Mouse (Mus musculus) heart, embryonic 11.5 days (tissue): ENCODE data around the gene Atg4c. TPM values are rescaled to one million over a fixed set of nuclear protein-coding genes. Genes with fewer than 3 reads are reported as not detected.

ENCODE experiments used
- ATAC-seq: fragments of 200-750 bp; cut with Nextera tagmentation; replicated peaks from 2 replicates; pipeline ENCODE4 v1.8.0; 2017; ENCODE audit warnings: moderate library complexity; ENCODE audit not compliant: insufficient number of reproducible peaks, low FRiP score, low TSS enrichment
- H3K27ac ChIP-seq: fragments of 300-500 bp; sonication (generic); 2 replicates; pipeline ENCODE4 v1.5.1; 2014; ENCODE audit warnings: mild to moderate bottlenecking, low read depth, low read length
- H3K27me3 ChIP-seq: fragments of 300-500 bp; sonication (generic); 2 replicates; pipeline ENCODE4 v1.6.1; 2014; ENCODE audit warnings: mild to moderate bottlenecking, low read length, mixed read lengths; ENCODE audit not compliant: control insufficient read depth, insufficient read depth
- H3K36me3 ChIP-seq: fragments of 300-500 bp; sonication (generic); 2 replicates; pipeline ENCODE4 v1.6.1; 2014; ENCODE audit warnings: mild to moderate bottlenecking, low read length, moderate library complexity, mixed read lengths; ENCODE audit not compliant: control insufficient read depth, insufficient read depth
- H3K4me1 ChIP-seq: fragments of 300-500 bp; sonication (generic); 2 replicates; pipeline ENCODE4 v1.6.1; 2014; ENCODE audit warnings: low read length; ENCODE audit not compliant: control insufficient read depth, insufficient read depth
- H3K4me2 ChIP-seq: fragments of 300-500 bp; sonication (generic); 2 replicates; pipeline ENCODE4 v1.6.1; 2014; ENCODE audit warnings: mild to moderate bottlenecking, moderate library complexity
- H3K4me3 ChIP-seq: fragments of 300-500 bp; sonication (generic); 2 replicates; pipeline ENCODE4 v1.5.1; 2014; ENCODE audit warnings: low read depth, low read length
- H3K9ac ChIP-seq: fragments of 300-500 bp; sonication (generic); 2 replicates; pipeline ENCODE4 v1.6.1; 2014; ENCODE audit warnings: mild to moderate bottlenecking, low read depth, low read length, moderate library complexity
- H3K9me3 ChIP-seq: fragments of 300-500 bp; sonication (generic); replicated peaks from 2 replicates; pipeline ENCODE4 v1.6.1; 2016; ENCODE audit warnings: low read length; ENCODE audit not compliant: control insufficient read depth
- WGBS: fragments of 180-500 bp; shearing (Covaris S2); extraction: QIAGEN DNeasy Blood & Tissue Kit; methylation state at CpG from one replicate; pipeline ENCODE4 v1.1.7; 2014; ENCODE audit not compliant: insufficient replicate concordance; 5-methylcytosine and 5-hydroxymethylcytosine counted together
- polyA plus RNA-seq: library from polyadenylated mRNA; unstranded; fragments of >200 nt; fragmentation: Nextera tagmentation; extraction: Ambion mirVana; gene quantifications from 2 replicates; pipeline ENCODE4 v1.2.1, GENCODE M21; 2014

Gene Atg4c
- polyA plus RNA-seq, 1 experiment from 2014 or later = 11.0 TPM

DNA sequence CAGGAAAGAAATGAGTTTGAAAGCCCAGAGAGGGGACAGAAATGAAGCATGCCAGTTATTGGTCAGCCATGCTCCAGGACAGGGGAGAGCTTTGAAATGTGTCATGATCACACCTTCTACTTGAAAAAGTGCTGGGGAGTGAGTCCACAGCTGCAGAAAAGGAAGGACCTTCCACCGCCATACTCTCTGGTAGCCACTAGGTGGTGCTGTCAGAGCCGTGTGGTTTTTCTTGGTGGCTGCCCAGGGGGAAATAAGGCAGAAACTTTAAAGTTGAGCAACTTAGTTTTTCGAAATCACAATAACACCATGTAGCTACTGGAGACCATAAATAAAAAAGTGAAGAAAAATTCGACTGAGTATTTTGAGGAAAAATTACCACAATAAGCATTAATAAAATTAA, 104.9 kb downstream of the Atg4c start:
- H3K27ac ChIP-seq = no peak overlapping the region
- no peak overlapping the region for H3K4me3 ChIP-seq
- H3K9me3 ChIP-seq = no peaks in the 10 kb centered on the region
- H3K9ac ChIP-seq = no peak overlapping the region
- H3K4me1 ChIP-seq = no peaks in the 10 kb centered on the region
- no peaks in the 10 kb centered on the region for H3K27me3 ChIP-seq
- no peak overlapping the region for H3K4me2 ChIP-seq
- H3K36me3 ChIP-seq = no peaks in the 10 kb centered on the region
- no peak for ATAC-seq
- 16% methylated on average over 4 of the region's 4 CpGs for WGBS

DNA sequence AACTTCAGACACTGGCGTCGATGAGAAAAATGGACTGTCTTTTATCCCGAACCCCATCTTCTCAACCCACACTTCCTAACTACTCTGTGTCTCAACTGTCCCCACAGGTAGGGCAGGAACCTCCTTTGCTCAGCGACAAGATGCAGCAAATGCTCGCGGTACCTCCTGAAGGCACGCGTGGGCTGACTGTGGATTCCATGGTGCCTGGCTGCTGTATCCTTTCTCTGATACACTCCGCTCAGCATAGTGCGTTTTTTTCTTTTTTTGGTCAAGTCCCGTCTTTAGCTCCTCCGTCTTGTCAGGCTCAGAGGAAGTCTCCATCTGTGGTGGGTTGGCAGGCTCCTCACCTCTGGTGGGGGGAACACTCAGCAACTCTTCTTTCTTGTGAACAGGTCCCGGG, 111.1 kb downstream of the Atg4c start:
- no peaks in the 10 kb centered on the region for H3K36me3 ChIP-seq
- no peak overlapping the region for H3K9ac ChIP-seq
- no peak overlapping the region for H3K4me3 ChIP-seq
- no peak overlapping the region for H3K27ac ChIP-seq
- WGBS = 83% methylated on average over 13 of the region's 13 CpGs
- no peaks in the 10 kb centered on the region for H3K27me3 ChIP-seq
- H3K4me1 ChIP-seq = no peaks in the 10 kb centered on the region
- no peak overlapping the region for H3K4me2 ChIP-seq
- ATAC-seq = no peak
- H3K9me3 ChIP-seq = no peaks in the 10 kb centered on the region

Other genes with a start within 250 kb of the Atg4c start
- gene Angptl3, start 163.0 kb upstream of the Atg4c start, polyA plus RNA-seq = 0.49 and 1.0 TPM in 2 replicates
- 41.6 and 47.6 TPM in 2 replicates for gene Dock7, start 73.0 kb upstream of the Atg4c start, polyA plus RNA-seq
- 0.16 TPM in 1 of 2 replicates, not detected in the other for gene Gm12689, start 102.0 kb downstream of the Atg4c start, polyA plus RNA-seq